Mouse (Mus musculus) megakaryocyte, embryonic 14.5 days (primary cell): ENCODE data around the gene Robo1. TPM values are rescaled to one million over a fixed set of nuclear protein-coding genes. Genes with fewer than 3 reads are reported as not detected.

ENCODE experiments used
- H3K27me3 ChIP-seq: replicated peaks from 2 replicates; pipeline ENCODE3; 2012; ENCODE audit warnings: inconsistent platforms
- H3K36me3 ChIP-seq: replicated peaks from 2 replicates; pipeline ENCODE3; 2012; ENCODE audit warnings: low read length, inconsistent platforms, mixed read lengths
- H3K4me1 ChIP-seq: 2 replicates; pipeline ENCODE4 v1.6.1; 2012; ENCODE audit warnings: inconsistent platforms
- H3K4me3 ChIP-seq: replicated peaks from 2 replicates; pipeline ENCODE3; 2012; ENCODE audit warnings: moderate library complexity, mild to moderate bottlenecking, inconsistent platforms
- H3K9me3 ChIP-seq: 2 replicates; pipeline ENCODE4 v1.6.1; 2012; ENCODE audit warnings: inconsistent platforms
- FLI1 ChIP-seq: IDR thresholded peaks from 2 replicates; pipeline ENCODE4 v1.6.1; 2012; ENCODE audit warnings: low read length, inconsistent platforms, mixed read lengths
- GATA1 ChIP-seq: IDR thresholded peaks from 3 replicates; pipeline ENCODE4 v1.6.1; 2012; ENCODE audit warnings: mixed read lengths, low read length, inconsistent platforms, borderline replicate concordance
- polyA plus RNA-seq: library from polyadenylated mRNA; stranded (reverse); fragments of >175 nt; gene quantifications from 2 replicates; pipeline ENCODE4 v1.2.3, GENCODE M21; 2012; ENCODE audit warnings: low replicate concordance; ENCODE audit not compliant: insufficient read depth

Robo1 gene
- polyA plus RNA-seq, 1 experiment: 0.03 TPM

DNA sequence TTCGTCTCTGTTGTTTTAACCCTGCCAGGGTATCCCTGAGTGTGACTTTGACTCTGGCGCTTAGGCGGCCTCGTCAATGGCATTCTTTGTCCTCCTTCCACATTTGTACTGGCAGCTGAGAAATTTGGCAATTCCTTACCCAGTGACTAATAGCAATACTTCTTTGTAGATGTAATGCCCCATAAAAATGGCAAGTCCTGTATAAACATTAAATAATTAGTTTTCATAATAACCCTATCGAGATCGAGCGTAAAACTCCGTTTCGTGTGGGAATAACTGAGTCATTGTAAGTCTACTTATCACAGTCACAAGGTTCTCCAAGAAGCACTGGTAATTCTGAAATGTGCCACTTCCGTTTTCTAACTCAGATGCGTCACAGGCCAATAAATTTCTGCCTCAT, 589.0 kb downstream of the Robo1 start:
- no peak for TF ChIP-seq GATA1
- TF ChIP-seq FLI1: no peak
- no peaks in the 10 kb centered on the region for H3K27me3 ChIP-seq
- H3K4me3 ChIP-seq: no peak overlapping the region
- no peaks in the 10 kb centered on the region for H3K4me1 ChIP-seq
- H3K36me3 ChIP-seq: no peaks in the 10 kb centered on the region
- peaks cover 11% of the 10 kb centered on the region for H3K9me3 ChIP-seq

GRCm38 (mm10) chr16:72908895-72909294, 600.8 kb downstream of the Robo1 start:
- Histone ChIP-seq H3K9me3 (peaks cover 8% of the 10 kb centered on the region; the same call in 1 of the 2 replicates), H3K4me1 (no peaks in the 10 kb centered on the region), H3K27me3 (no peaks in the 10 kb centered on the region), H3K4me3 (no peak overlapping the region), H3K36me3 (no peaks in the 10 kb centered on the region)
- no peak for TF ChIP-seq FLI1
- no peak for TF ChIP-seq GATA1

DNA sequence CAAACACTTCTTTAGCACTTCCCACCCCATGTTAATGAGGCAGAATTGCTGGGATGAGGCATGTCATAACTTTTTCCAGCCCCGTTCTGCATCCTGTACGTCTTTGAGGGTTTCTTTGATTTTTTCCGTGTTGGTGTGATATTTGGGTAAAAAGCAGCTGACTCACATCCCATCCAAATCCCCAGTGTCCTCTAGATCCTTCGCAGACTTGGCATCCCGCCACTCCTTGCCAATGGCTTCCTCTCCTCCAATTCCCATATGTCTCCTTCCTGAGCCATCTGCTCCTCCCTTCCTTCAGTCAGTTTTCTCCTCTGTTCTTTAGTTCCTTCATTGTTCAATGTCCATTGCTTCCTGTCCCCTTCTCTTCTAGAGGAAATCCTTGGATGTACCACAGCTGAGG, 605.0 kb downstream of the Robo1 start:
- no peaks in the 10 kb centered on the region for H3K36me3 ChIP-seq
- no peaks in the 10 kb centered on the region for H3K27me3 ChIP-seq
- peaks cover 8% of the 10 kb centered on the region; the same call in 1 of the 2 replicates for H3K9me3 ChIP-seq
- no peak for TF ChIP-seq FLI1
- no peak for TF ChIP-seq GATA1
- H3K4me3 ChIP-seq: no peak overlapping the region
- H3K4me1 ChIP-seq: no peaks in the 10 kb centered on the region

- Histone ChIP-seq H3K4me1 (no peaks in the 10 kb centered on the region), H3K27me3 (no peaks in the 10 kb centered on the region), H3K4me3 (no peak overlapping the region), H3K36me3 (no peaks in the 10 kb centered on the region), H3K9me3 (peaks cover 8% of the 10 kb centered on the region; the same call in 1 of the 2 replicates)
- TF ChIP-seq FLI1 (no peak), GATA1 (no peak)
These were observed 606.0 kb downstream of the Robo1 start for GRCm38 (mm10) chr16:72914068-72914630.

DNA sequence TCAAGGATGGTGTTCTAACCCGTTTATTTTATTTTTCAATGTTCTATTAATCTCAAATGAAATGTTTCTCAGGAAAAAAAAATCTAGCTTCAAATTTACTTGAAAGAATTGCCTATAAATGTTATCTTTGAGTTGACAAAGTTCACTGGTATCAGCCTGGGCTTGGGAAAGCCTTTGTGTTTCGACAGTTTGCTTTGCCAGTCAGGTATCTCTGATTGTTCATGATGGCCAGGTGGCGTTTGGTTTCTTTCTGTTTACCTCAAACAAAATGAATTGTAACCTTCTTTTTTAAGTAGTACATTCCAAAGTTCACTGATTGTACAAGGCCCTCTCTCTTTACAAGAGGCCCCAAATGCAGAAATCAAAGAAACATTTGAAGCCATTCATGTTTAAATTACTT, 611.9 kb downstream of the Robo1 start:
- H3K27me3 ChIP-seq: no peaks in the 10 kb centered on the region
- H3K36me3 ChIP-seq: no peaks in the 10 kb centered on the region
- no peaks in the 10 kb centered on the region for H3K4me1 ChIP-seq
- H3K4me3 ChIP-seq: no peak overlapping the region
- 0 out of 2 replicates have a peak, but pooled peaks cover 3% of the 10 kb centered on the region for H3K9me3 ChIP-seq
- TF ChIP-seq GATA1 (no peak), FLI1 (no peak)

DNA sequence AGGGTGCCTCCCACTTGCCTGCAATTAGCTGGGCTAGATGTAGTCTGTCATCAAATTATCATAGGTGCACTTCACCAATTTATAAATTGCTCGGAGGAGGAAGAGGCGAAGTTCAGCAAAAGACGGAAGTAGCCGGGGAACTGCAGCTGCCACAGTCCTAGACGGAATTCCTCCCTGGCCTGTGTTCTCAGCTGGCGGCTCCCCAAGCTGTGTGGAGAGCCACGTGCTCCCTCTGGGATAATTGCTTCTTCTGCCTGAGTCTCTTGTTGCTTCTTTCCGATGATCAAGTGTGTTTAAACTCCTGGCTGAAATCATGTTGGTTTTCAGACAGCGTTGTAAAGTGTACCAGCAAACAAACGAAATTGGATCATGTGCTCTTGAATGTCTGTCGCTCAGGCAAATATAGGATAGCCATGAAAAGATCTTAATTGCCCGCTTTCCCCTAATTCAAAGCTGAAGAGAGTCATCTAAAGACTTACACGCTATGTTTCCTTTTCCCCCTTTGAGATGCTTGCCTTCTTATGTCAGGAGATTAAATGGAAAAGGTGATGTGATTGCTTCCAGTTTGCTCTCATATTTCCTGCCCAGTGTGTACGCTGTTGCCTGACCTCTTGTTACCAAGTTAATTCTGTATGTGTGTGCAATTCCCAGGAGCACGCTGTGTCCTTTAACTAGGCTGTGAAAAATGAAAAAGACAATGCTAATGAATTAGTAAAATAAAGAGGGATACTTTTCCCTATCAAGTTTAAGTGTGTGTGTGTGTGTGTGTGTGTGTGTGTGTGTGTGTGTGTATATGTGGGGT, 616.5 kb downstream of the Robo1 start:
- Histone ChIP-seq H3K4me3 (no peak overlapping the region), H3K27me3 (no peaks in the 10 kb centered on the region), H3K9me3 (no peaks in the 10 kb centered on the region), H3K36me3 (no peaks in the 10 kb centered on the region), H3K4me1 (no peaks in the 10 kb centered on the region)
- TF ChIP-seq FLI1 (no peak), GATA1 (no peak)

GRCm38 (mm10) chr16:72928525-72929122, 620.5 kb downstream of the Robo1 start:
- H3K27me3 ChIP-seq: no peaks in the 10 kb centered on the region
- H3K4me1 ChIP-seq: no peaks in the 10 kb centered on the region
- no peaks in the 10 kb centered on the region for H3K9me3 ChIP-seq
- no peak overlapping the region for H3K4me3 ChIP-seq
- TF ChIP-seq FLI1 (no peak), GATA1 (no peak)
- H3K36me3 ChIP-seq: no peaks in the 10 kb centered on the region

GRCm38 (mm10) chr16:72930871-72931270, 622.8 kb downstream of the Robo1 start:
- Histone ChIP-seq H3K4me1 (no peaks in the 10 kb centered on the region), H3K9me3 (no peaks in the 10 kb centered on the region), H3K4me3 (no peak overlapping the region), H3K36me3 (no peaks in the 10 kb centered on the region), H3K27me3 (no peaks in the 10 kb centered on the region)
- TF ChIP-seq GATA1 (no peak), FLI1 (no peak)

- TF ChIP-seq FLI1 (no peak), GATA1 (no peak)
- H3K36me3 ChIP-seq: no peaks in the 10 kb centered on the region
- no peaks in the 10 kb centered on the region for H3K9me3 ChIP-seq
- no peaks in the 10 kb centered on the region for H3K4me1 ChIP-seq
- H3K4me3 ChIP-seq: no peak overlapping the region
- no peaks in the 10 kb centered on the region for H3K27me3 ChIP-seq
These were observed 626.8 kb downstream of the Robo1 start for GRCm38 (mm10) chr16:72934908-72935307.

- no peaks in the 10 kb centered on the region for H3K36me3 ChIP-seq
- H3K4me3 ChIP-seq: no peak overlapping the region
- no peaks in the 10 kb centered on the region for H3K9me3 ChIP-seq
- no peak for TF ChIP-seq FLI1
- TF ChIP-seq GATA1: no peak
- no peaks in the 10 kb centered on the region for H3K4me1 ChIP-seq
- no peaks in the 10 kb centered on the region for H3K27me3 ChIP-seq
These were observed 629.1 kb downstream of the Robo1 start for GRCm38 (mm10) chr16:72937183-72937582.
